Mouse (Mus musculus) heart, postnatal 0 days (tissue): ENCODE data around the gene Bend6.

Experiments
- CTCF ChIP-seq: IDR thresholded peaks from 2 replicates; pipeline ENCODE4 v1.5.1; 2016; ENCODE audit warnings: antibody characterized with exemption, control low read depth, low read depth
- EP300 ChIP-seq: IDR thresholded peaks from 2 replicates; pipeline ENCODE4 v1.6.1; 2016; ENCODE audit warnings: antibody characterized with exemption, low read depth

- no peak for TF ChIP-seq CTCF
- TF ChIP-seq EP300 = no peak
Observed at GRCm38 (mm10) chr1:33896666-33897065, 10.9 kb downstream of the Bend6 start.
